Mouse (Mus musculus) lung, embryonic 16.5 days (tissue): ENCODE measurements at regions not wholly inside any gene's neighbourhood (a gene's known extent, or its start where the extent isn't known, plus 50 kb on each side); places are given as distances from the start of the nearest gene placed in this dataset.

Experiments used
- ATAC-seq: fragments of 200-750 bp; cut with Nextera tagmentation; 2 replicates; pipeline ENCODE4 v1.8.0; 2017; ENCODE audit warnings: low read depth, mild to moderate bottlenecking, moderate library complexity
- H3K27ac ChIP-seq: fragments of 300-500 bp; sonication (generic); 2 replicates; pipeline ENCODE4 v1.5.1; 2014; ENCODE audit warnings: mild to moderate bottlenecking, control low read depth, low read length
- H3K27me3 ChIP-seq: fragments of 300-500 bp; sonication (generic); 2 replicates; pipeline ENCODE4 v1.6.1; 2014; ENCODE audit warnings: low read depth, low read length, mixed read lengths; ENCODE audit not compliant: control insufficient read depth, insufficient read depth
- H3K36me3 ChIP-seq: fragments of 300-500 bp; sonication (generic); 2 replicates; pipeline ENCODE4 v1.6.1; 2014; ENCODE audit warnings: low read length; ENCODE audit not compliant: control insufficient read depth, insufficient read depth
- H3K4me1 ChIP-seq: fragments of 300-500 bp; sonication (generic); replicated peaks from 2 replicates; pipeline ENCODE4 v1.6.1; 2014; ENCODE audit warnings: low read length, mixed read lengths; ENCODE audit not compliant: control insufficient read depth, insufficient read depth
- H3K4me2 ChIP-seq: fragments of 300-500 bp; sonication (generic); 2 replicates; pipeline ENCODE4 v1.6.1; 2014; ENCODE audit warnings: low read depth, low read length, control low read depth
- H3K4me3 ChIP-seq: fragments of 300-500 bp; sonication (generic); 2 replicates; pipeline ENCODE4 v1.5.1; 2014; ENCODE audit warnings: mild to moderate bottlenecking, low read length, control low read depth
- H3K9ac ChIP-seq: fragments of 300-500 bp; sonication (generic); 2 replicates; pipeline ENCODE4 v1.6.1; 2014; ENCODE audit warnings: low read length, control low read depth
- H3K9me3 ChIP-seq: fragments of 300-500 bp; sonication (generic); 2 replicates; pipeline ENCODE4 v1.6.1; 2016; ENCODE audit warnings: low read length; ENCODE audit not compliant: control insufficient read depth
- WGBS: fragments of 180-500 bp; shearing (Covaris S2); extraction: QIAGEN DNeasy Blood & Tissue Kit; methylation state at CpG from one replicate; pipeline ENCODE4 v1.1.7; 2014; 5-methylcytosine and 5-hydroxymethylcytosine counted together

DNA sequence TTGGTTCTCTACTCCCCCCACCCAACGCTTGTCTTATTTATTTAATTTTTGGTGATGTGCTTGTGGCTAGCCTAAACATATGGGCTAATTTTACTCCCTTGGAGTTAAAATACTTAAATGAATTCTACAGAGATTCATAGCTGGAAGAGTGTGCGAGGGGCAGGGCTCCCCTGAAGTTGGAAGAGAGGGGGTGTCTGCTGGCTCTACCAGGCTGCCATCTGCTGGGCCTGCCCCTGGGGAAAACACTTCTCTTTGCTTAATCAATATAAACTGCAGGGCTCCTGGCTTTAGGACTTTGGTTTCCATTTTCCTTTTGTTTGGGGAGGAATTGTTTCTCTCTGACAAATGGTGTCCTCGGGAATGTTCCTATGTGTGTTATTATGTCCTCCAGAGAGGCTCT lies 92.5 kb upstream of the Kcnd3 start:
- no peak for ATAC-seq
- no peaks in the 10 kb centered on the region for H3K36me3 ChIP-seq
- H3K9ac ChIP-seq, result no peak overlapping the region
- no peak overlapping the region for H3K4me3 ChIP-seq
- H3K27ac ChIP-seq, result no peak overlapping the region
- WGBS, result 38% methylated on average over 3 of the region's 3 CpGs
- H3K27me3 ChIP-seq, result no peaks in the 10 kb centered on the region
- H3K4me2 ChIP-seq, result no peak overlapping the region
- H3K4me1 ChIP-seq, result no peaks in the 10 kb centered on the region
- no peaks in the 10 kb centered on the region for H3K9me3 ChIP-seq

DNA sequence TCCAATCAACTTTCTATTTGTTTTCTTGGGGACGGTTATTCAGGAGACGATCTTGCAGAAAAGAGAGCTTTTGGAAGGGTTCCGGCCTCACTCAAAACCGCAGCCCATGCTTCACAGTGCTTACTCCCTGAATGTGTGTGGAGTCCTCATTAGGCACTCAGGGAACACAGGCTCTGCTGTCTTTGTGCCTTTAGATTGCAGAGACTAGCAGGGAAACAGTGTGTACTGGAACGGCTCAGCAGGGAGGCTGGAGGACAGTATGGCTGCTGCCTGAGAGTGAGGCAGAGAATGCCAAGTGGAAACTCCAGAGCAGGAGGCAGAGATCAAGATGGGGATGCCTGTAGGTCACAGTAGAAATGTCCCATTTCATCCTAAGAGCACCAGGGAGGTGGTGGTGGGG lies 87.4 kb upstream of the Kcnd3 start:
- Histone ChIP-seq H3K27me3 (no peaks in the 10 kb centered on the region), H3K27ac (no peak overlapping the region), H3K9me3 (no peaks in the 10 kb centered on the region), H3K36me3 (no peaks in the 10 kb centered on the region), H3K9ac (no peak overlapping the region), H3K4me3 (no peak overlapping the region), H3K4me1 (no peaks in the 10 kb centered on the region), H3K4me2 (no peak overlapping the region)
- 80% methylated on average over 5 of the region's 5 CpGs for WGBS
- ATAC-seq, result no peak

- 80% methylated on average over 6 of the region's 6 CpGs for WGBS
- Histone ChIP-seq H3K4me1 (no peaks in the 10 kb centered on the region), H3K4me2 (no peak overlapping the region), H3K9me3 (no peaks in the 10 kb centered on the region), H3K27ac (no peak overlapping the region), H3K36me3 (no peaks in the 10 kb centered on the region), H3K27me3 (no peaks in the 10 kb centered on the region), H3K4me3 (no peak overlapping the region), H3K9ac (no peak overlapping the region)
- no peak for ATAC-seq
Measured at GRCm38 (mm10) chr3:105366806-105367205, 85.3 kb upstream of the Kcnd3 start.

- Histone ChIP-seq H3K27me3 (no peaks in the 10 kb centered on the region), H3K36me3 (no peaks in the 10 kb centered on the region), H3K27ac (no peak overlapping the region), H3K4me1 (no peaks in the 10 kb centered on the region), H3K9me3 (no peaks in the 10 kb centered on the region), H3K9ac (no peak overlapping the region), H3K4me2 (no peak overlapping the region), H3K4me3 (no peak overlapping the region)
- WGBS, result 67% methylated on average over 8 of the region's 8 CpGs
- no peak for ATAC-seq
Measured at GRCm38 (mm10) chr3:105367972-105368371, 84.2 kb upstream of the Kcnd3 start.

- 65% methylated on average over 6 of the region's 6 CpGs for WGBS
- no peak overlapping the region for H3K27ac ChIP-seq
Measured at GRCm38 (mm10) chr3:105372371-105372828, 79.7 kb upstream of the Kcnd3 start.

DNA sequence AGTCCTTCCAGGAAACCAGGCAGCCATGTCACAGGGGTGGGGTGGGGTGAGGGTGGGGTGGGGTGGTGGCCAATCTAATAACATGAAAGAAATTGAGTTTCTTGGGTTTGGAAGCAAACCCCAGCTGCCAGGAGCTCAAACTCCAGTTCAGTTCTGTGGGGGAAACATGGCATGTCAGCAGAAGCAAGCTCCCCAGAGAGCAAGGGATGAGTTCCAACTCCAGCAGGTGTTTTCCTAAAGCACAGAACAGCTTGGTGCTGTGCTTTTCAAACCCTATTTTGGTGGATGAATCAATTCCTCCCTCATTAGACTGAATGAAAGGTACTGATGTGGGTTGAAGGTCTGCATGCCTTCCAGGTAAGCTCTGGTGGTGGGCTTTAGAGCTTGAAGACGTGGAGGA lies 77.8 kb upstream of the Kcnd3 start:
- 79% methylated on average over 1 of the region's 1 CpGs for WGBS
- no peak for ATAC-seq
- H3K27me3 ChIP-seq, result no peaks in the 10 kb centered on the region
- H3K27ac ChIP-seq, result no peak overlapping the region
- H3K4me3 ChIP-seq, result no peak overlapping the region
- H3K4me1 ChIP-seq, result no peaks in the 10 kb centered on the region
- H3K4me2 ChIP-seq, result no peak overlapping the region
- no peaks in the 10 kb centered on the region for H3K36me3 ChIP-seq
- H3K9ac ChIP-seq, result no peak overlapping the region
- no peaks in the 10 kb centered on the region for H3K9me3 ChIP-seq

More at GRCm38 (mm10) chr3:105372371-105372828, 79.7 kb upstream of the Kcnd3 start:
- no peaks in the 10 kb centered on the region for H3K36me3 ChIP-seq
- H3K9me3 ChIP-seq, result no peaks in the 10 kb centered on the region
- no peak for ATAC-seq
- no peak overlapping the region for H3K4me3 ChIP-seq
- no peak overlapping the region for H3K4me2 ChIP-seq
- H3K4me1 ChIP-seq, result no peaks in the 10 kb centered on the region
- no peaks in the 10 kb centered on the region for H3K27me3 ChIP-seq
- H3K9ac ChIP-seq, result no peak overlapping the region

GRCm38 (mm10) chr3:105374836-105375235 lies 77.3 kb upstream of the Kcnd3 start:
- Histone ChIP-seq H3K9ac (no peak overlapping the region), H3K4me3 (no peak overlapping the region), H3K27ac (no peak overlapping the region), H3K4me2 (no peak overlapping the region), H3K36me3 (no peaks in the 10 kb centered on the region), H3K4me1 (no peaks in the 10 kb centered on the region), H3K27me3 (no peaks in the 10 kb centered on the region), H3K9me3 (no peaks in the 10 kb centered on the region)
- no peak for ATAC-seq

GRCm38 (mm10) chr3:105375383-105375782 lies 76.7 kb upstream of the Kcnd3 start:
- Histone ChIP-seq H3K27ac (no peak overlapping the region), H3K9me3 (no peaks in the 10 kb centered on the region), H3K4me3 (no peak overlapping the region), H3K4me1 (no peaks in the 10 kb centered on the region), H3K36me3 (no peaks in the 10 kb centered on the region), H3K27me3 (no peaks in the 10 kb centered on the region), H3K4me2 (no peak overlapping the region), H3K9ac (no peak overlapping the region)
- WGBS, result 69% methylated on average over 5 of the region's 5 CpGs
- ATAC-seq, result no peak

DNA sequence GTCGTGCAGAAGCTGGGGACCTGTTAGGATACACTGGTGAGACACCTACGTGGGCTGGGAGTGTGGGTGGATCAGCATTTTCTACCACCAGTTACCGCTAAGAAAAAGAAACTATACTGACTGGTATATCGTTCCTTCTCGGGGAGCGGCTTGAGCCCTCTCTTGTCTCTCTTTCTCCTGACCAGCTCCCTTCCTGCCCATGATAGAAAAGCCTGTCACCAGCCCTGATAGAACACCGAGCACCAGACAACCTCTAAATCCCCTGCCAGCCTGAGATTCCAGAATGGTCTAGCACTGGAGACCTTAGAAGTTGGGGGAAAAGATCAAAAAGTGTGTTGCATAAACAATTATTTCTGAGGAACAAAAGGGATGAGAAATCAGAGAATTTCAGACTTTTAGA lies 76.3 kb upstream of the Kcnd3 start:
- H3K4me1 ChIP-seq, result no peaks in the 10 kb centered on the region
- no peak for ATAC-seq
- H3K27ac ChIP-seq, result no peak overlapping the region
- WGBS, result 74% methylated on average over 7 of the region's 7 CpGs
- H3K4me3 ChIP-seq, result no peak overlapping the region
- no peaks in the 10 kb centered on the region for H3K36me3 ChIP-seq
- no peaks in the 10 kb centered on the region for H3K9me3 ChIP-seq
- H3K4me2 ChIP-seq, result no peak overlapping the region
- H3K27me3 ChIP-seq, result no peaks in the 10 kb centered on the region
- no peak overlapping the region for H3K9ac ChIP-seq

GRCm38 (mm10) chr3:105376346-105376745 lies 75.8 kb upstream of the Kcnd3 start:
- Histone ChIP-seq H3K9me3 (no peaks in the 10 kb centered on the region), H3K27ac (no peak overlapping the region), H3K4me3 (no peak overlapping the region), H3K27me3 (no peaks in the 10 kb centered on the region), H3K4me2 (no peak overlapping the region), H3K36me3 (no peaks in the 10 kb centered on the region), H3K4me1 (no peaks in the 10 kb centered on the region), H3K9ac (no peak overlapping the region)
- WGBS, result 67% methylated on average over 5 of the region's 5 CpGs
- no peak for ATAC-seq
